Mouse (Mus musculus) hindbrain, postnatal 0 days (tissue): ENCODE measurements around the gene Pak4. TPM values are rescaled to one million over a fixed set of nuclear protein-coding genes. Genes with fewer than 3 reads are reported as not detected.
A peak's percentile ranks its signal among the peaks of the same experiment; 100 is the strongest.

Experiments used
- ATAC-seq: fragments of 200-750 bp; cut with Nextera tagmentation; 2 replicates; pipeline ENCODE4 v1.8.0; 2017; ENCODE audit warnings: mild to moderate bottlenecking, moderate TSS enrichment, moderate library complexity
- DNase-seq: peaks from one replicate; pipeline ENCODE4 v3.0.0-alpha.2; 2015; ENCODE audit warnings: low spot score
- H3K27ac ChIP-seq: fragments of 300-500 bp; sonication (generic); 2 replicates; pipeline ENCODE4 v1.5.1; 2014; ENCODE audit warnings: mild to moderate bottlenecking
- H3K27me3 ChIP-seq: fragments of 300-500 bp; sonication (generic); 2 replicates; pipeline ENCODE4 v1.6.1; 2014; ENCODE audit warnings: low read length, mixed read lengths; ENCODE audit not compliant: insufficient read depth
- H3K36me3 ChIP-seq: fragments of 300-500 bp; sonication (generic); 2 replicates; pipeline ENCODE4 v1.6.1; 2014; ENCODE audit warnings: low read length, mixed read lengths; ENCODE audit not compliant: insufficient read depth
- H3K4me1 ChIP-seq: fragments of 300-500 bp; sonication (generic); 2 replicates; pipeline ENCODE4 v1.6.1; 2014; ENCODE audit warnings: antibody characterized with exemption, low read length, mixed read lengths; ENCODE audit not compliant: insufficient read depth
- H3K4me2 ChIP-seq: fragments of 300-500 bp; sonication (generic); 2 replicates; pipeline ENCODE4 v1.6.1; 2014; ENCODE audit warnings: low read depth, mild to moderate bottlenecking, low read length, moderate library complexity, mixed read lengths
- H3K4me3 ChIP-seq: fragments of 300-500 bp; sonication (generic); 2 replicates; pipeline ENCODE4 v1.5.1; 2014; ENCODE audit warnings: low read length
- H3K9ac ChIP-seq: fragments of 300-500 bp; sonication (generic); replicated peaks from 2 replicates; pipeline ENCODE4 v1.6.1; 2014; ENCODE audit warnings: mild to moderate bottlenecking, low read length, moderate library complexity, mixed read lengths
- H3K9me3 ChIP-seq: fragments of 300-500 bp; sonication (generic); 2 replicates; pipeline ENCODE4 v1.6.1; 2016; ENCODE audit warnings: low read length, mixed read lengths
- CTCF ChIP-seq: IDR thresholded peaks from 2 replicates; pipeline ENCODE4 v1.5.1; 2016; ENCODE audit warnings: antibody characterized with exemption, control low read depth, low read depth
- WGBS: fragments of 180-500 bp; shearing (Covaris S2); extraction: QIAGEN DNeasy Blood & Tissue Kit; methylation state at CpG from one replicate; pipeline ENCODE4 v1.1.7; 2014; 5-methylcytosine and 5-hydroxymethylcytosine counted together
- polyA plus RNA-seq: library from polyadenylated mRNA; unstranded; fragments of >200 nt; fragmentation: Nextera tagmentation; extraction: Ambion mirVana; gene quantifications from 2 replicates; pipeline ENCODE4 v1.2.1, GENCODE M21; 2015
- total RNA-seq: library from RNA; depleted of rRNA; stranded (reverse); fragments of >200 nt; gene quantifications from 2 replicates; pipeline ENCODE4 v1.2.3, GENCODE M21; 2014

Pak4 gene
- total and polyA plus RNA-seq, 2 experiments from 2014 or later: 13.2 to 20.3 TPM

DNA sequence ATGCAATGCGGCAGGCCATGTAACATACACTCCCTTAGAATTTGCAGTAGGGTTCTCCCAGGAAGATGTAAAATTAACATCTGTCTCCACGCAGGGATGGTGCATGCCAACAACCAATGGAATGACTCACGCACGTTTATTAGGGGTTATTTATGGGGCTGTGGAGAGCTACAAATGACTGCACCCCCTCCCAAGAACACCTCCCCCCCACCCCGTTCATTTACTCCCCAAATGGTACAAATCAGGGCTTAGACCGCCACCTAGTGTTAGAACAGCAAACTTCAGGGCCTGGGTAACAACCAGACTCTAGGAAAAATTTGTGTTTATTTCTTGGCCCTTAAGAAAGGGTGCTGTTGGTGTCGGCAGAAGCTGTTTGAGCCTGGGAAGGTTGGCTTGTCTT lies 3.7 kb upstream of the Pak4 start:
- H3K4me3 ChIP-seq: no peak overlapping the region
- H3K27ac ChIP-seq: no peak overlapping the region

DNA sequence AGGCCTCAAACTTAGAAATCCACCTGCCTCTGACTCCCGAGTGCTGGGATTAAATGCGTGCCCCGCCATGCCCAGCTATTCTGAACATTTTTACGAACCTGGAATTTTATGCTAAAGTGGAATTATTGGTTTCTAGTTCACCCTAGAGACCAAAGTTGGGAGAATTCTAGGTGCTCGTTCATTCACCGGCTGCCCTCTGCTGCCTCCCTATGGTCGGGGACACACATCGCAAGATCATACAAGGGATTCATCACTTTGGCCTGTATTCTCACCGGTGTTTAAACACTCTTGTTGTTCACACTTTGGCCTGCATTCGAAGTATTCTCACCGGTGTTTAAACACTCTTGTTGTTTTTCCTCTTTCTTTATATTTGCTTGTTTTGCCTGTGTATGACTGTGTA lies 3.0 kb upstream of the Pak4 start:
- DNase-seq: peak; percentile 82
- Histone ChIP-seq H3K9ac (no peak overlapping the region), H3K27ac (no peak overlapping the region; the same call in 1 of the 2 replicates), H3K9me3 (no peaks in the 10 kb centered on the region), H3K36me3 (no peaks in the 10 kb centered on the region), H3K4me2 (no peak overlapping the region), H3K4me3 (no peak overlapping the region), H3K4me1 (peaks cover 12% of the 10 kb centered on the region), H3K27me3 (no peaks in the 10 kb centered on the region)
- WGBS: 9% methylated on average over 11 of the region's 11 CpGs
- no peak for ATAC-seq
- peak; percentile 88 for TF ChIP-seq CTCF

More for the DNA sequence above, 3.7 kb upstream of the Pak4 start:
- H3K4me1 ChIP-seq: peaks cover 5% of the 10 kb centered on the region
- DNase-seq: peak; percentile 88
- 18% methylated on average over 7 of the region's 7 CpGs for WGBS
- ATAC-seq: peak; percentile 24
- no peaks in the 10 kb centered on the region for H3K9me3 ChIP-seq
- no peaks in the 10 kb centered on the region for H3K36me3 ChIP-seq
- no peaks in the 10 kb centered on the region for H3K27me3 ChIP-seq
- H3K4me2 ChIP-seq: no peak overlapping the region
- no peak overlapping the region for H3K9ac ChIP-seq
- TF ChIP-seq CTCF: peak; percentile 84

DNA sequence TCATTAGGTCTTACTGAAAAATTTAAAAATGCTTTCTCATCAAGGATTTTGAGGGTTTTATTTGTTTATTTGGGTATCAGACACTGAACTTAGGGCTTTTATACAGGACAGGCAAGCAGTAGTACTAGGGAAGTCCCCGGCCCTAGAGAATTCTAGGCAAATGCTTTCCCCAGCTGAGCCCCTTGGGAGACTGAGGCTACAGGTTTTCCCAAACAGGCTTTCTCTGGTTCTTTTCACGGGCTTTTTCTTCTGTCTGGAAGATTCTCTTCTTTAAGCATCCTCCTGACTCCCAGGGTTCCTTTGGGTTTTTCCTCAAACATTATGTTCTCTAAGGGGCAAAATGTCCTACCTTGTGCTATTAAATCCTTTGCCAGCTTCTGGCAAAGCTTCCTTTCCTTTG lies 966 bp upstream of the Pak4 start:
- H3K27me3 ChIP-seq: no peaks in the 10 kb centered on the region
- H3K4me2 ChIP-seq: no peak overlapping the region
- no peak for TF ChIP-seq CTCF
- ATAC-seq (no peak), DNase-seq (no peak)
- peaks cover 16% of the 10 kb centered on the region for H3K4me1 ChIP-seq
- no peaks in the 10 kb centered on the region for H3K9me3 ChIP-seq
- no peak overlapping the region for H3K9ac ChIP-seq
- no peaks in the 10 kb centered on the region for H3K36me3 ChIP-seq
- H3K4me3 ChIP-seq: no peak overlapping the region
- H3K27ac ChIP-seq: no peak overlapping the region
- WGBS: 63% methylated on average over 2 of the region's 2 CpGs

DNA sequence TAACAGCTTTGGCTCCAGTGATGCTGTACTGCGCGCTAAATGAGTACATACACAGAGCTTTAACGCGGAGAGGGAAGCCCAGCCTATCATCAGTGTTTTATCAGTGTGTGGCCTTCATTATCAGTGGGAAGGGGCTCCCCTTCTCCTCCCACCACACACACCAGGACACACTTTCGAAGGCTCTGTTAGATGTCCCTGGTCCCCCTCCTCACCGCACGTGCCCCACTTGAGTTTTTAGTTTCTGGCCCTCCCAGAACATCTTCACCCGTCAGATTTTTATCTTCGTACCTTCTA lies 761 bp downstream of the Pak4 start:
- Histone ChIP-seq H3K27me3 (no peaks in the 10 kb centered on the region), H3K36me3 (no peaks in the 10 kb centered on the region), H3K9ac (peak overlapping the region; percentile 63), H3K9me3 (no peaks in the 10 kb centered on the region), H3K4me1 (peaks cover 19% of the 10 kb centered on the region), H3K4me2 (peak overlapping the region; percentile 91), H3K4me3 (peak overlapping the region; percentile 64), H3K27ac (peak overlapping the region; percentile 66)
- 6% methylated on average over 9 of the region's 9 CpGs for WGBS
- peak; percentile 16 for DNase-seq
- TF ChIP-seq CTCF: no peak
- no peak for ATAC-seq

DNA sequence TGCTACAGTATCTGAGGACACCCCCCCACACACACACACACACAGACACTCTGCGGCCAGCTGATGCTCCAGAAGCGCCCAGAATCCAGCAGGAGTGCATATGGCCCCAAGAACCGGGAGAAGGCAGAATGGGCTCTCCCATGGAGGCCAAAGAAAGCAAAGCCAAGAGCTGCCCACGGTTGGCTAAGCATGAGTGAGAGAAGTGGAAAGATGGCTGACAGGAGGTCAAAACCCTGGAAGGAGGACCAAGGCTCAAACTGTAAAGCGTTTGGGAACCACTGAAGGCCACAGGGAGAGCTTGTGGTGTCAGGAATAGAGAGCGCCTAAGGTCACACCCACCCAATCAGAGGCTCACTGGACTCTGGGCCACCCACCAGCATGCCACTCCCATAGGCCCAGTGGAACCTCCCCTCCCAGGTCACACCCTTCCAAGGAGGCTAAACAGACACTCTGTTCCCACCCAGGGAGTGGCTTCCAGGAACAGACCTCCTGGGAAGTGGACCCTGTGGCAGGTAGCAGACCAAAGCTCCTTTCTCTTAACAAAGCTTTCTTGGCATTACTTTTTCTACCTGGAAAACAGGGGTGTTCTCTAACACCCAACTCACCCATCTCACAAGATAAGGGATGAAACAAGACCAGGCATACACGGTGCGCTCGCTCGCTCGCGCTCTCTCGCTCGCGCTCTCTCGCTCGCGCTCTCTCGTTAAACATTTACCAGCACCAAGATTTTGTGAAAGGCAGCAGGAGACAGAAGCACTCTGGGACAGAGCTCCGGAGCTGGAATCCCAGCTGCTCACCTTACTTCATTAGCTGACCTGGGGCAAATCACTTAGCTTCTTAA lies 1.3 kb downstream of the Pak4 start:
- H3K27ac ChIP-seq: peak overlapping the region; percentile 66

DNA sequence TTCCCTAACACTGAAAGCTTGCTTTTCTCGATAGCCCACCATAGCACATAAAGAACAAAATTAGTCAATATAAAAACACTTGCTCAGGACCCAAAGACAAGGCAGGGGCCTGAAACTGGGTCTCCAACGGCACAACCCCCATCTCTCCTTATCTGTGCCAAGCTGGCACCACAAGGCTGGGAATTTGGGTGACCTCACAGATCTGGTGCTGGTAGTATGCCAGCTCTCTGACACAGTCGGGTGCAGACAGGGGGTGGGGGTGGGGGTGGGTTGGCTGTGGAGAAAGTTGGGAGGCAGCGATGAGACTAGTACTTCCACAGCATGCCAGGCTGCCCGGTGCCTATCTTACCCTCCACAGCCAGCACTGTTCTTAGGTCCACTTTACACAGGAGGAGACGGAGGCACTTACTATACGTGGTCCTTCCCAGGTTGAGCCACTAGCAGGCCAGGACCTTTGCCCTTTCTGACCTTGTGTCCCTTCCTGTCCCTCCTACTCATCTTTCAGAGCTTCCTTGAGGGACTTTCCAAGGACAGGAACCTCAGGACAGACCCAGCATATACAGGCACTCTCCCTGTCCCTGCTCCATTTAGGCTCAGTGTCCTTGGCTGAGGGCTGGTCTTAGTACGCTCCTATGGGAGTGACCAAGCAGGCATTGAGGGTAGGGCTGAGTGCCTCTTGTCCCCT lies 2.1 kb downstream of the Pak4 start:
- Histone ChIP-seq H3K4me1 (peaks cover 19% of the 10 kb centered on the region), H3K4me3 (no peak overlapping the region; the same call in 1 of the 2 replicates), H3K36me3 (no peaks in the 10 kb centered on the region), H3K27me3 (no peaks in the 10 kb centered on the region), H3K27ac (peak overlapping the region; percentile 66; the same call in 1 of the 2 replicates), H3K4me2 (peak overlapping the region; percentile 91), H3K9ac (no peak overlapping the region), H3K9me3 (no peaks in the 10 kb centered on the region)
- WGBS: 44% methylated on average over 8 of the region's 8 CpGs
- no peak for ATAC-seq
- peak; percentile 61 for DNase-seq
- TF ChIP-seq CTCF: no peak

More for the DNA sequence above, 1.3 kb downstream of the Pak4 start:
- no peaks in the 10 kb centered on the region for H3K27me3 ChIP-seq
- no peaks in the 10 kb centered on the region for H3K9me3 ChIP-seq
- ATAC-seq (peak; percentile 27), DNase-seq (peak; percentile 66)
- H3K36me3 ChIP-seq: no peaks in the 10 kb centered on the region
- H3K9ac ChIP-seq: peak overlapping the region; percentile 63
- peak overlapping the region; percentile 64 for H3K4me3 ChIP-seq
- H3K4me1 ChIP-seq: peaks cover 19% of the 10 kb centered on the region
- TF ChIP-seq CTCF: no peak
- peak overlapping the region; percentile 91 for H3K4me2 ChIP-seq
- 30% methylated on average over 20 of the region's 20 CpGs for WGBS
